Mouse (Mus musculus) kidney, adult 2 months (tissue): ENCODE results near the gene Spc24. TPM values are rescaled to one million over a fixed set of nuclear protein-coding genes. Genes with fewer than 3 reads are reported as not detected.
A peak's percentile ranks its signal among the peaks of the same experiment; 100 is the strongest.

Experiments
- DNase-seq: peaks from one replicate; pipeline ENCODE4 v3.0.0; 2021
- H3K27ac ChIP-seq: fragments of 200-500 bp; 2 replicates; pipeline ENCODE4 v1.5.1; 2012; ENCODE audit warnings: low read depth, low read length, control low read depth, inconsistent platforms; ENCODE audit not compliant: insufficient read depth
- H3K27me3 ChIP-seq: fragments of 200-500 bp; replicated peaks from 2 replicates; pipeline ENCODE4 v1.6.1; 2012; ENCODE audit warnings: mild to moderate bottlenecking, moderate library complexity, low read length, inconsistent platforms; ENCODE audit not compliant: control insufficient read depth, insufficient read depth
- H3K36me3 ChIP-seq: fragments of 200-500 bp; 2 replicates; pipeline ENCODE4 v1.6.1; 2012; ENCODE audit warnings: mild to moderate bottlenecking, moderate library complexity, low read length, inconsistent platforms; ENCODE audit not compliant: control insufficient read depth, insufficient read depth
- H3K4me1 ChIP-seq: fragments of 200-500 bp; 2 replicates; pipeline ENCODE4 v1.6.1; 2011; ENCODE audit warnings: low read length; ENCODE audit not compliant: control insufficient read depth, insufficient read depth
- H3K4me3 ChIP-seq: fragments of 200-500 bp; 2 replicates; pipeline ENCODE4 v1.5.1; 2011; ENCODE audit warnings: mild to moderate bottlenecking, low read depth, low read length, control low read depth; ENCODE audit not compliant: insufficient read depth
- CTCF ChIP-seq: fragments of 200-500 bp; conservative IDR thresholded peaks from 2 replicates; pipeline ENCODE4 v1.5.1; 2011; ENCODE audit warnings: low read depth, mild to moderate bottlenecking, control low read depth, low read length, moderate library complexity, mixed read lengths; ENCODE audit not compliant: insufficient read depth, insufficient read length
- POLR2A ChIP-seq: fragments of 200-500 bp; IDR thresholded peaks from one replicate; pipeline ENCODE4 v1.6.1; 2011; ENCODE audit warnings: low read depth, low read length, control low read depth
- WGBS: fragments of 180-500 bp; shearing (Covaris S2); methylation state at CpG from one replicate; pipeline ENCODE4 v1.1.7; 2018; 5-methylcytosine and 5-hydroxymethylcytosine counted together
- polyA plus RNA-seq: library from polyadenylated mRNA; depleted of rRNA; stranded (reverse); fragments of >200 nt; gene quantifications from 2 replicates; pipeline ENCODE4 v1.2.3, GENCODE M21; 2012

Gene Spc24
- polyA plus RNA-seq, 1 experiment: 6.0 TPM

DNA sequence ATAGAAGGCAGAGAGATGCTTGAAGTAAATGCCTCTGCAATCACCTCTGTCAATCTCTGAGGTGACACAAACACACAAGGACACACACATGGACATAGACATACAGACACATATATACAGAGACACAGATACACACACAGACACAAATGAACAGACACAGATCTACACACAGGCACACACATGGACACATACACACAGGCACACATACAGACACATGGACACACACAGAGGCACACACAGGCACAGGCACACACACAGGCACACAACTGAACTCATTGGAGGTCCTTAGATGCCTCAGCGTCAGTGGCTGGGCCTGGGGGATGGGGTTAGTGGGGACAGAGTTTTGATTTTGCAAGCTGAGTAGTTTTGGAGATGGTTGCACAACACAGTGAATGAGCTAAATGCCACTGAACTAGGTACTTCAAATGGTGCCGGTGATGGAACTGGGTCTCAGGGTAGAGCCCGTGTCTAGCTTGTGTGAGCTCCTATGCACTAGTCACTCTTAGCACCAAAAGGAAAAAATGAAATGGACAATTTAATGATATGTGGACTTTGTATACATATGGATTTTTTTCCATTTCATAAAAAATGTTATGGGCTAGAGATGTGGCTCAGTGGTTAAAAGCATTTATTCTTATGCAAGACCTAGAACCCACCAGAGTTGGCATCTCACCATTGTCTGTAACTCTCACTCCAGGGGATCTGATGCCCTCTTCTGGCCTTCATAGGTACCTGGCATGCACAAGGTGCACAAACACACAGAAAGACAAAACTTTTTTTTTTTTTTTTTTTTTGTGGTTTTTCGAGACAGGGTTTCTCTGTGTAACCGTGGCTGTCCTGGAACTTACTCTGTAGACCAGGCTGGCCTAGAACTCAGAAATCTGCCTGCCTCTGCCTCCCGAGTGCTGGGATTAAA is 4.2 kb upstream of the Spc24 start:
- DNase-seq: no peak
- no peak overlapping the region for H3K4me3 ChIP-seq
- 88% methylated on average over 6 of the region's 6 CpGs for WGBS
- H3K27ac ChIP-seq: no peak overlapping the region
- H3K4me1 ChIP-seq: peaks cover 4% of the 10 kb centered on the region; the same call in 1 of the 2 replicates
- H3K27me3 ChIP-seq: no peaks in the 10 kb centered on the region
- no peaks in the 10 kb centered on the region for H3K36me3 ChIP-seq
- TF ChIP-seq POLR2A: no peak
- TF ChIP-seq CTCF: 0 out of 2 replicates have a peak, but pooled peaks have one; percentile 22

DNA sequence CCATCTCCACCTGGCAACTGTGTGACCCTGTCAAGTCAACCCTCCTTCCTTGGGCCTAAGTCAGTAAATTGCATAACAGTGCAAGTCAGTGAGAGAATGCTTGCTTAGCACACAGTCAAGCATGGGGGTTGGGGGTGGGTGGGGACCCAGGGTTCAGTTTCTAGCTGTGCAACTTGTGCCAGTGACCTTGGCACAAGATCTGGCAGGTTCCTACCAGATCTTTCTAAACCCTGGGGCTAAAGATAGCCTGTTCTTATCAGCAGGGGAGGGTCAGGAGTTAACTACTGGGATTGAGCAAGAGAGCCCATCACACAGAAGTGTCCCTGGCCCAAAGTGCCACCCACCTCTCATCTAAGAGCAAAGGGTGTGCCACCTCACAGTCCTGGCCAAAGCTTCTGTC is 2.0 kb upstream of the Spc24 start:
- peak; percentile 22 for DNase-seq
- H3K36me3 ChIP-seq: no peaks in the 10 kb centered on the region
- no peak overlapping the region for H3K4me3 ChIP-seq
- no peak for TF ChIP-seq CTCF
- no peak for TF ChIP-seq POLR2A
- H3K27ac ChIP-seq: no peak overlapping the region
- H3K4me1 ChIP-seq: peaks cover 4% of the 10 kb centered on the region; the same call in 1 of the 2 replicates
- H3K27me3 ChIP-seq: no peaks in the 10 kb centered on the region

DNA sequence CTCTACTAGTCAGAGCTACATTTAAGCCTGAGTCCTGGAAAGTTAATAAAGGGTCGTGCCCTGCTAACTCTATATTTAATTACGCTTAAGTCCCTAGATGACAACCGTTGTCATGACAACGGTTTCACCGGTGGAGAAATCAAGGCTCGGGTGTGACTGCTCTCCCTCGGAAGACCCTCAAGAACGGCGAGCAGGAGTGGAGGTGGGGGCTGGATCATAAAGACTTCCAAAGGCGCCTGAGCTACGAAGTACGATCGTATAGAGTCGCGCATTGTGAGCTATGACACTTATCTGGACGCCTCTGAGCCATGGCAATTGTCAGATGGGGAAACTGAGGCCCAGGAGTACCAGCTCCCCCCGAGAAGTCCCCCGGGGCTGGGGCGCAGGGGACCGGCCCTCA is 385 bp downstream of the Spc24 start:
- under 1% methylated on average over 20 of the region's 20 CpGs for WGBS
- TF ChIP-seq CTCF (no peak), POLR2A (no peak)
- no peak for DNase-seq
- H3K4me3 ChIP-seq: peak overlapping the region; percentile 82
- H3K4me1 ChIP-seq: peaks cover 4% of the 10 kb centered on the region
- no peaks in the 10 kb centered on the region for H3K36me3 ChIP-seq
- H3K27me3 ChIP-seq: no peaks in the 10 kb centered on the region
- no peak overlapping the region for H3K27ac ChIP-seq

DNA sequence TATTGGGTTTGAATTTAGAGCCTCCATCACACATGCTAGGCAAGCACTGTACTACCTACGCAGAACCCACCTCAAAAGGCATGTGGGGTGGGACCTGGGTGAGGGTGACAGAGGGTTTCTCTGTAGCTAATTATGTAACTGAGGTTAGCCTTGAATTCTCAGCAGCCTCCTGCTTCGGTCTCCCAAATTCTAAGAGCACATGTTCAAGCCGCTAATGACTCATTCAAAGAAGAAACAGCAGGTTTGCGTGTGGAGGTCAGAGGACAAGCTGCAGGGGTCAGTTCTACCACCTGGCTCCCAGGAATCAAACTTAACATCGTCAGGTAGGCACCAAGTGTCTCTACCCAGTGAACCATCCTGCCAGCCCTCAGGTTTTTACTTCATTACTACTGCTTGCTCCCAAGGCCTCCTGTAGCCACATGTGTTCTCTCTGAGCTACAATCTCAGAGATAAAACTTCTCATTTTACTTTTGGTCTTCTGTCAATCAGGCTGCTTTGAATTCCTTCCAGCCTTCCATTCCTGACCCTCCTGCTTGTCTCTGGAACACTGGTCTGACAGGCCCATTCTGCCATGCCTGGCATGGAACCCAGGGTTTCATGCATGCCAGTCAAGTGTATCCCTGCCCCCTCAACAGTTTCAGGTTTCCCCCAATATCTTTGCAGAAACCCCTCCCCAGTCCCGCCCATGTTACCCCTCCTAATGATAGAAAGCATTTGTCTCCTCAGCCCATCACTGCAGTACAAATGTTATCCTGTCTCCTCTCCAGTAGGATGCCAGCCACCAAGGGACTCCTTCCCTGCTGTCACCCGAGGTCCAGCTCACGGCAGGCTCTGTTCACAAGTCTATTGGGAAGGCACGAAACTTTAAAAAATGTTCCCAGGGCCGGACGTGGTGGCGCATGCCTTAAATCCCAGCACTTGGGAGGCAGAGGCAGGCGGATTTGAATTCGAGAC is 1.2 kb downstream of the Spc24 start:
- no peak for DNase-seq
- no peaks in the 10 kb centered on the region for H3K36me3 ChIP-seq
- H3K27me3 ChIP-seq: no peaks in the 10 kb centered on the region
- 72% methylated on average over 14 of the region's 14 CpGs for WGBS
- H3K27ac ChIP-seq: no peak overlapping the region
- peaks cover 11% of the 10 kb centered on the region for H3K4me1 ChIP-seq
- no peak for TF ChIP-seq CTCF
- no peak for TF ChIP-seq POLR2A
- no peak overlapping the region for H3K4me3 ChIP-seq

DNA sequence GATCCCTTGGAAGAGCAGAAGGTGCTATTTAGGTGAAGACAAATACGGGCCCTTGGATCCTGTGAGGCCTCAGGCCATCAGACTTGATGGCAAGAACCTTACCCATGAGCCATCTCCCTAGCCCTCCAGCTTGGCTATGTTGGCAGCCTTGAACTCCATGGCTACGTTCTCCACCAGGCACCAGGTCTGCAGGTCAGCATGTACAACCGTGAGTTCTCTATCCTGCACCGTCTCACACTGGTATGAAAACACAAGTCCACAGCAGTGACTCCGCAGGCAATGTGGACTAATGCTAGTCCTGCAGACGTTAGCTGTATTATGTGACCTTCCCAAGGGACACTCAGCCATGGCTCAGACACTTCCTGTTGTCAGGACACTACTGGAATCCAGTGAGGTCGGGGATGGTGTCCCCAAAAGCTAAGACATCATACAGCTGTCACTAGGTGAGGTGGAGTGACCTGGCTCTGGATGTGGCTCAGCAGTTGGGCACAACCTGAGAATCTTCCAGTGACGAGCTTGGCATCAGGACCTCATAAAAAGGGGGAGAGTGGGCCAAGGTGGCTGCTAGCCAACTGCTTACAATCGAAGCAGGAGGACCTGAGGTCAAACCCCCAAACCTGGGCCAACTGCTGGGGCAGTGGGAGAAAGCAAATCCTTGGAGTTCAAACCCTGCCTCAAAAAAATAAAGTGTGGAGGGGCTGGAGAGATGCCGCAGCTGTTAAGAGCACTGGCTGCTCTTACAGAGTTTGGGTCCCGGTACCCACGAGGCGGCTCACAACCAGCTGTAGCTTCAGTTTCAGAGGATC is 5.4 kb downstream of the Spc24 start:
- TF ChIP-seq CTCF: no peak
- no peak for TF ChIP-seq POLR2A
- no peak overlapping the region for H3K4me3 ChIP-seq
- H3K36me3 ChIP-seq: no peaks in the 10 kb centered on the region
- WGBS: 57% methylated on average over 13 of the region's 13 CpGs
- H3K27me3 ChIP-seq: no peaks in the 10 kb centered on the region
- peak; percentile 59 for DNase-seq
- peaks cover 11% of the 10 kb centered on the region for H3K4me1 ChIP-seq
- peak overlapping the region; percentile 62 for H3K27ac ChIP-seq

DNA sequence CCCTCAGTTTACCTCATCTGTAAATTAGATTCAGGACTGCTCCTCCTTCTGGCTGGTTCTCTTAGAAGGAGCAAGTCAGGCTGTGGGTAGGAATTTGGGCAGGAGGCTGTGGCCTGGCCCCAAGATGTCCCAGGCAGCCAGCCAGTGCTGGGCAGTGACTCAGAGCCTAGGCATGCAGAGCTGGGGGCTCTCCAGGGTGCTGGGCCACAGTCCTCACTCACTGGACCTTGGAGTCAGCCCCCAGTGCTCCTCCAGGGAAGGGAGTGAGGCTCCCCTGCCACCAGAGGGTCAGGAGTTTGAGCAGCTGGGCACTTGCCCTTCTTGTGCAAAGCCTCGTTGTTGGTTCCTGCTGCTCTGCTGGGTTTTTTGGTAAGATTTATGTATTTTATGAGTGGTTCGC is 6.1 kb downstream of the Spc24 start:
- Histone ChIP-seq H3K36me3 (no peaks in the 10 kb centered on the region), H3K4me1 (peaks cover 11% of the 10 kb centered on the region), H3K4me3 (no peak overlapping the region), H3K27me3 (no peaks in the 10 kb centered on the region), H3K27ac (peak overlapping the region; percentile 44)
- TF ChIP-seq POLR2A: no peak
- TF ChIP-seq CTCF: no peak
- 53% methylated on average over 2 of the region's 2 CpGs for WGBS
- DNase-seq: peak; percentile 78
